Mouse (Mus musculus): Measurements from ENCODE around the gene Gm17689.

The Gm17689 gene

DNA sequence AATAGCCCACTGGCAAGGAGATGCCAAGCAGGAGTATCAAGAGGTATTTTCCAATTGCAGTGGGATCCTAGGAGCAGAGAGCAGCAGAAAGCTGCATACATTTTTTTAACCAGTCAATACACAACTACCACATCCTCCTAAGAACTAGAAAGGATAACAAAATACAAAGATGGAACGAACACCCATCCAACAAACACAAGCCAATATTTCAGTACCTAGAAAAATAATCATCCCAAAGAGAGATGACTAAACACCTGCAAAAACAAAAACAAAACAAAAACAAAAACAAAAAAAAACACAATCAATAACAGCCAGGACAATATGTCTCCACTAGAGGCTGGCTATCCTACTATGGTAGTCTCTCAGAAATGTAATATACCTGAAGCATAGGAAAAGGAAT, at the start of gene Gm17689:
Gm17689 (minus strand) TSS at position 101 of the 400 bp plus-strand sequence.
- no peak for DNase-seq (ENCODE audit: low spot score)

DNA sequence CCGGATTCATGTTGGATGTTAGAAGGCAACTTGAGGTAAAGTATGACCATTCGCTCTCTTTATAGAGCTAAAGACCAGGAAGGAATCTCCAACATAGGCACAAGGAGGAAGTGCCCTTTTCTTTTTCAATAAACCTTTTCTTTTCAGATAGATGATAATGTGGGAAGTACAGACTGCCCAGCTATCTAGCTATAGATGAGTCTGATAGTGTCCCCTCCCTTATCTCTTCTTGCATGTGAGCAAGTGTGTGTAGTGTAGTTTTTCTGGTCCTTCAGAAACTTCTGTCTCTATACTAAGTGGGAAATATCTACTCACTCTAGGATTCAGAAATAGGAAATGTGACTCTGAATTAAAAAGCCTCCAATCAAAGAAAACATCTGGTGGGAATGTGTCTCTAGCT, 40.6 kb downstream of the Gm17689 start, which contains the start of gene Gm5615:
Gm5615 (minus strand) TSS at position 101 of the 400 bp plus-strand sequence.
- DNase-seq (ENCODE audit: low spot score): no peak

Data from lung, postnatal 25 days (tissue).